Mouse (Mus musculus): ENCODE measurements around the gene Dclre1b. TPM values are rescaled to one million over a fixed set of nuclear protein-coding genes. Genes with fewer than 3 reads are reported as not detected.

The Dclre1b gene
- 28.0 and 30.6 TPM in 2 replicates for polyA plus RNA-seq (2014; fragmentation: Nextera tagmentation; extraction: Ambion mirVana)

- Histone ChIP-seq H3K27ac (ENCODE audit: low read depth, low read length) (peak within 1 kb of the TSS; percentile 87), H3K4me3 (ENCODE audit: low read depth, low read length) (peak within 1 kb of the TSS; percentile 63), H3K36me3 (ENCODE audit: control insufficient read depth, insufficient read depth, low read length) (peaks cover 32% of the 10 kb centered on the region), H3K27me3 (replicated peaks; ENCODE audit: control insufficient read depth, insufficient read depth, low read length) (no peaks in the 10 kb centered on the region), H3K4me1 (ENCODE audit: control insufficient read depth, insufficient read depth, low read length) (peaks cover 12% of the 10 kb centered on the region), H3K9me3 (replicated peaks; ENCODE audit: control insufficient read depth, low read length) (no peaks in the 10 kb centered on the region), H3K4me2 (ENCODE audit: low read length) (peak within 1 kb of the TSS; percentile 78), H3K9ac (ENCODE audit: low read length) (peak within 1 kb of the TSS; percentile 79)
- under 1% methylated on average over 59 of the region's 70 CpGs for WGBS
- DNase-seq (ENCODE audit: low spot score) (peak; percentile 97), ATAC-seq (peak; percentile 99)
Measured at GRCm38 (mm10) chr3:103808891-103809798, at the start of gene Dclre1b, which contains the start of the genes Ap4b1 and Gm43064. TSS of gene Dclre1b (minus strand) at chr3:103809444. TSS of gene Ap4b1 (plus strand) at chr3:103809520. TSS of gene Gm43064 (plus strand) at chr3:103809573.

DNA sequence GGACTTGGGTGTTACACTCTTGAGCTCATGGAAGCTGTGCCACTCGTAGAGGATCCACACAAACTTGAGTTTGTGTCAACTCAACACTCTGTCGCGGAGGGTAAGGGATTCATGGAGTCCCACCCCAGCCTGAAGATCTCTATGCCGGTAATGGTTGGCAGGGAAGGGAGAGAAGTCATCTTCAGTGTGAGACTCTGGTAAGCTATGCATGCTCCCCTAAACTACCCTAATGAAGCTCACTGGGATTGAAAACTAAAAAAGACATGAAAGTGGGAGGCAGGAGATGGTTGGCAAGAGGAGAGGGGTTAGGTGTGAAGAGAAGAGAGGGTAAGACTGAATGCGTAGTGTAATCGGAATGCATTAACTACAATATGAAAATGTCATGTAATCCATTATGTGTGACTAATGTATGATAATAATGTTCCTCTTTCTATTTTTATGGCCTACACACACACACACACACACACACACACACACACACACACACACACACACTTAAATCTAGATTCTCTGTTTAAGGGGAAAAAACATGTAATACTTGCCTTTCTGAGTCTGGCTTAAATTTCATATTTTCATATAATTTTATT lies 48.8 kb upstream of the Dclre1b start:
- H3K4me1 ChIP-seq (ENCODE audit: control insufficient read depth, insufficient read depth, low read length): no peaks in the 10 kb centered on the region
- H3K4me2 ChIP-seq (ENCODE audit: low read length): no peak overlapping the region
- no peaks in the 10 kb centered on the region for H3K27me3 ChIP-seq (replicated peaks; ENCODE audit: control insufficient read depth, insufficient read depth, low read length)
- H3K4me3 ChIP-seq (ENCODE audit: low read depth, low read length): no peak overlapping the region
- H3K27ac ChIP-seq (ENCODE audit: low read depth, low read length): no peak overlapping the region
- no peaks in the 10 kb centered on the region for H3K36me3 ChIP-seq (ENCODE audit: control insufficient read depth, insufficient read depth, low read length)
- no peak for DNase-seq (ENCODE audit: low spot score)
- WGBS: 90% methylated on average over 6 of the region's 6 CpGs
- H3K9me3 ChIP-seq (replicated peaks; ENCODE audit: control insufficient read depth, low read length): no peaks in the 10 kb centered on the region
- ATAC-seq: no peak
- no peak overlapping the region for H3K9ac ChIP-seq (ENCODE audit: low read length)

- WGBS: 90% methylated on average over 7 of the region's 7 CpGs
- Histone ChIP-seq H3K4me3 (ENCODE audit: low read depth, low read length) (no peak overlapping the region), H3K4me2 (ENCODE audit: low read length) (no peak overlapping the region), H3K27ac (ENCODE audit: low read depth, low read length) (no peak overlapping the region), H3K36me3 (ENCODE audit: control insufficient read depth, insufficient read depth, low read length) (no peaks in the 10 kb centered on the region), H3K4me1 (ENCODE audit: control insufficient read depth, insufficient read depth, low read length) (no peaks in the 10 kb centered on the region), H3K9me3 (replicated peaks; ENCODE audit: control insufficient read depth, low read length) (no peaks in the 10 kb centered on the region), H3K27me3 (replicated peaks; ENCODE audit: control insufficient read depth, insufficient read depth, low read length) (no peaks in the 10 kb centered on the region), H3K9ac (ENCODE audit: low read length) (no peak overlapping the region)
- DNase-seq (ENCODE audit: low spot score) (peak; percentile 1), ATAC-seq (no peak)
Measured at GRCm38 (mm10) chr3:103857036-103857805, 48.0 kb upstream of the Dclre1b start.

DNA sequence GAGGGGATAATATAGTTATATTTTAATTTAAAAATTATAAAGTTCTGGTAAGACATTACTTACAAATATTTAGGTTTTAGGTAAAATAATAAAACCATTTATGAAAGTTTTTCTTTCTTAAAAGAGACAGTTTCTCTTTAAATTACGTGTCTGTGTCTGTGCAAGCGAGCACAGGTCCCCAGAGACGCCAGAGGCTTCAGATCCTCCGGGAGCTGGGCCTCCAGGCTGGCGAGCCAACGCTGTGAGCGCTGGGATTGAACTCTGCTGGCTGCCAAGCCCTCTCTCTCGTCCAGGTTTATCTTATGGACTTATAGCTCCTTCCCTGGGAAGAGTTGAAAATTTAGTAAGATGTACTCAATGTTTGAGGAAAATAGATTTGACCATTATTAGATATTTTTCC lies 44.6 kb upstream of the Dclre1b start:
- Histone ChIP-seq H3K9ac (ENCODE audit: low read length) (no peak overlapping the region), H3K4me2 (ENCODE audit: low read length) (no peak overlapping the region), H3K27me3 (replicated peaks; ENCODE audit: control insufficient read depth, insufficient read depth, low read length) (no peaks in the 10 kb centered on the region), H3K4me3 (ENCODE audit: low read depth, low read length) (no peak overlapping the region), H3K27ac (ENCODE audit: low read depth, low read length) (no peak overlapping the region), H3K9me3 (replicated peaks; ENCODE audit: control insufficient read depth, low read length) (no peaks in the 10 kb centered on the region), H3K4me1 (ENCODE audit: control insufficient read depth, insufficient read depth, low read length) (no peaks in the 10 kb centered on the region), H3K36me3 (ENCODE audit: control insufficient read depth, insufficient read depth, low read length) (no peaks in the 10 kb centered on the region)
- DNase-seq (ENCODE audit: low spot score) (no peak), ATAC-seq (no peak)
- WGBS: 76% methylated on average over 8 of the region's 8 CpGs

DNA sequence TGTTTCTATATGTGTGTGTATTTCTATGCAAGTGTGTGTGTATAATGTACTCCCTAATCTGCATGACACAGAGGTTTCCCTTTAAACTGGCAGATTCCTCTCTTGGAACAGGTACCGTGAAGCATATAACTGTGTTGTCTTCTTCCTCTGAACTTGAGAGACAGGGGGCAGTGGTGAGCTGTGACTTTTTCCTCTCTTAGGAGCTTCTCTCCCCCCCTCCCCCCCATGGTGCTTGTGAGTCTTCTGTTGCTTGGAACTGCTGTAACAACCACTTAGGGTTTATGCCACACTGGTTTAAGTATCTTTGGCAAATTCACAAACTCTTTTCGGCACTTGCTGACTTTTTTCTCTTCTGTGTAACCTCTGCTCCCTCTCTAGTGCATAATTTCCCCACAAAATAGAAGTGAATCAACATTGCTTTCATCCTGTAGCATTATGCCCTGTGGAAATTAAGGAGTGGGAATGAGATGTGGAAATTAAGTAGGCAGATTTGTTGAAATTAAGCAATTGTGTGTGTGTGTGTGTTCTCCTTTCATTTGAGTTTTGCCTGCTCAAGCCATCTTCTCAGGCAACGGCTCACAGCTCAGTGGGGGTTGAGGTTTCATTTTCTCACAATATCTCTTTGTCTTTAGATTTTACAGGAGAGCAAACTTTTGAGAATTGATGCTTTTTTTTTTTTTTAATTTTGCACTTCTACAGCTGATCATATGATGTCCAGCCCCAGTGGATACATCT lies 43.5 kb upstream of the Dclre1b start:
- Histone ChIP-seq H3K27ac (ENCODE audit: low read depth, low read length) (no peak overlapping the region), H3K36me3 (ENCODE audit: control insufficient read depth, insufficient read depth, low read length) (no peaks in the 10 kb centered on the region), H3K27me3 (replicated peaks; ENCODE audit: control insufficient read depth, insufficient read depth, low read length) (no peaks in the 10 kb centered on the region), H3K4me2 (ENCODE audit: low read length) (no peak overlapping the region), H3K9ac (ENCODE audit: low read length) (no peak overlapping the region), H3K9me3 (replicated peaks; ENCODE audit: control insufficient read depth, low read length) (no peaks in the 10 kb centered on the region), H3K4me1 (ENCODE audit: control insufficient read depth, insufficient read depth, low read length) (no peaks in the 10 kb centered on the region), H3K4me3 (ENCODE audit: low read depth, low read length) (no peak overlapping the region)
- DNase-seq (ENCODE audit: low spot score) (peak; percentile 29), ATAC-seq (no peak)
- WGBS: 70% methylated on average over 3 of the region's 3 CpGs

DNA sequence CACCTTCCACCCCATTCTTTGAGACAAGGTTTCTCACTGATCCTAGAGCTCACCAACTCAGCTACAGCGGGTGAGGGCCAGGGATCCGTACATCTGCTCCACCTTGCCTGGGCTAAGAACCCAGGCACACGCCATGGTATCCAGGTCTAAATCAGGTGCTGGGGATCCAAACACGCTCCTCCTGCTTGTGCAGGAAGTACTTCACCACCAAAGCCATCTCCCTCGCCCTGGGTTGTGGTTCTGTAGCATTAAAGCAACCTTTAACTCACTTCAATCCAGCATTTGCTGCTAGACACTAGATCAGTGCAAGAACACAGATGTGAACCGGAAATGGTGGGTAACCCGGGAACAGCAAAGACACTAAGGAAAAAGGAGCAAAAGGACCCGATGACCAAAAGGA lies 42.6 kb upstream of the Dclre1b start:
- no peak for DNase-seq (ENCODE audit: low spot score)
- no peak overlapping the region for H3K9ac ChIP-seq (ENCODE audit: low read length)
- no peak overlapping the region for H3K4me3 ChIP-seq (ENCODE audit: low read depth, low read length)
- 92% methylated on average over 8 of the region's 8 CpGs for WGBS
- no peak overlapping the region for H3K27ac ChIP-seq (ENCODE audit: low read depth, low read length)
- no peaks in the 10 kb centered on the region for H3K27me3 ChIP-seq (replicated peaks; ENCODE audit: control insufficient read depth, insufficient read depth, low read length)
- no peaks in the 10 kb centered on the region for H3K4me1 ChIP-seq (ENCODE audit: control insufficient read depth, insufficient read depth, low read length)
- H3K4me2 ChIP-seq (ENCODE audit: low read length): no peak overlapping the region
- H3K36me3 ChIP-seq (ENCODE audit: control insufficient read depth, insufficient read depth, low read length): no peaks in the 10 kb centered on the region
- H3K9me3 ChIP-seq (replicated peaks; ENCODE audit: control insufficient read depth, low read length): no peaks in the 10 kb centered on the region
- ATAC-seq: no peak

GRCm38 (mm10) chr3:103851481-103851880 lies 42.2 kb upstream of the Dclre1b start:
- no peak overlapping the region for H3K9ac ChIP-seq (ENCODE audit: low read length)
- H3K4me3 ChIP-seq (ENCODE audit: low read depth, low read length): no peak overlapping the region
- no peaks in the 10 kb centered on the region for H3K9me3 ChIP-seq (replicated peaks; ENCODE audit: control insufficient read depth, low read length)
- H3K36me3 ChIP-seq (ENCODE audit: control insufficient read depth, insufficient read depth, low read length): no peaks in the 10 kb centered on the region
- DNase-seq (ENCODE audit: low spot score) (no peak), ATAC-seq (no peak)
- H3K27ac ChIP-seq (ENCODE audit: low read depth, low read length): no peak overlapping the region
- 92% methylated on average over 6 of the region's 6 CpGs for WGBS
- no peaks in the 10 kb centered on the region for H3K4me1 ChIP-seq (ENCODE audit: control insufficient read depth, insufficient read depth, low read length)
- no peak overlapping the region for H3K4me2 ChIP-seq (ENCODE audit: low read length)
- no peaks in the 10 kb centered on the region for H3K27me3 ChIP-seq (replicated peaks; ENCODE audit: control insufficient read depth, insufficient read depth, low read length)

DNA sequence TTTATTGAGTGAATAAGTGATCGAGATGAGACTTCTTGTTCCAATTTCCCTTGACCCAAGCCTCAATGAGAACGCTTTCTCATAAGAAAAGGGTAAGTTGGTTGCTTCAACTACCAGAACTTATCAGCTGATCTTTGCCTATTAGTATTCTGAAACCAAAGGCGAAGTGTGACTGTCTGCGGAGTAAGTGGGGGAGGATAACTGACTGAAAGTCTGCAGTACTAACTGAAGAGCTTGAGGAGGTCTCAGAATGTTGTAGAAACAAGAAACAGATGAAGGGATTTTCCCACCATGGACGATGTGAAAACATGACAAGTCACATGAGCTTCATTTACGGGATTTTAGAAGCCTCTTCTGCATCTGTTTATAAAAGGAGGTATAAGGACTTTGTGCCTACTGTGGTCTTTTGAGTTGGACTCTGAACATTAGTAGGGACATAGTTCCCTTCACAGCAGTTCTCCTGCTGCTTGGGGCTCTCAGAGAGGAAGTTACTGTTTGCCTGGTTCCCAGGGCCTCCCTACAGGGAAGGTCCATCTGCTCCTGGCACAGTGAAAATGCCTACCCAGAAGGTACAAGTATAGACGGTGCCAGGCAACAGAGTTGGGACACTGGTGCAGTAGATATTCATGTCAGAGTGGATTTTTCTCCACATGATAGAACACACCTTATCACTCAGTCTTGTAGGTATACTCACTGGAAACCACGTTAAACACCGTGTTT lies 41.6 kb upstream of the Dclre1b start:
- ATAC-seq (no peak), DNase-seq (ENCODE audit: low spot score) (no peak)
- H3K9ac ChIP-seq (ENCODE audit: low read length): no peak overlapping the region
- no peak overlapping the region for H3K4me2 ChIP-seq (ENCODE audit: low read length)
- H3K36me3 ChIP-seq (ENCODE audit: control insufficient read depth, insufficient read depth, low read length): no peaks in the 10 kb centered on the region
- H3K9me3 ChIP-seq (replicated peaks; ENCODE audit: control insufficient read depth, low read length): no peaks in the 10 kb centered on the region
- H3K4me1 ChIP-seq (ENCODE audit: control insufficient read depth, insufficient read depth, low read length): no peaks in the 10 kb centered on the region
- H3K4me3 ChIP-seq (ENCODE audit: low read depth, low read length): no peak overlapping the region
- no peaks in the 10 kb centered on the region for H3K27me3 ChIP-seq (replicated peaks; ENCODE audit: control insufficient read depth, insufficient read depth, low read length)
- WGBS: 83% methylated on average over 9 of the region's 9 CpGs
- no peak overlapping the region for H3K27ac ChIP-seq (ENCODE audit: low read depth, low read length)

Measured in forebrain, embryonic 14.5 days (tissue).